Mouse (Mus musculus): ENCODE measurements around the gene Asprv1. TPM values are rescaled to one million over a fixed set of nuclear protein-coding genes. Genes with fewer than 3 reads are reported as not detected.
A peak's percentile ranks its signal among the peaks of the same experiment; 100 is the strongest.

The Asprv1 gene
- total RNA-seq, 4 experiments from 2014 or later, result not detected

DNA sequence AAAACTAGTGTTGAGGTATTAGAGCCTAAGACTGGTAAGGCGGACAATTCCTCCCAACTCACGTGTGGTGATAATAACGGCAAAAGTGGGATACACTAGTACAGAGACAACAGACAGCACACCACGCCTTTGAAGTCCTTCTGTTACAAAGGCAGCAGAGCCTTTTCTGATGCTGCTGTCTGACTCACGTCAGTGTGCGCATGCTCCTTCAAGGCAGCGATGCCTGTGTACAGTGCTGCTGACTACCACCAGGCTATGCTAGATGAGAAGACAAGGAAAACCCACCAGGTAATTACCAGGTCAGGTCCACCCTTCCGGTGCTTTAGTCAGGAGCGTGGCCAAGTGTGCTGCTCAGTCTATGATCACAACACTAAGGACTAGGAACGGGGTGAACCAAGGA, 39.1 kb downstream of the Asprv1 start:
- DNase-seq (ENCODE audit: low spot score), result no peak

GRCm38 (mm10) chr6:86668580-86669239, 40.7 kb downstream of the Asprv1 start, which contains the start of gene Mxd1:
TSS of gene Mxd1 (minus strand) at chr6:86669161.
- DNase-seq (ENCODE audit: low spot score), result no peak

DNA sequence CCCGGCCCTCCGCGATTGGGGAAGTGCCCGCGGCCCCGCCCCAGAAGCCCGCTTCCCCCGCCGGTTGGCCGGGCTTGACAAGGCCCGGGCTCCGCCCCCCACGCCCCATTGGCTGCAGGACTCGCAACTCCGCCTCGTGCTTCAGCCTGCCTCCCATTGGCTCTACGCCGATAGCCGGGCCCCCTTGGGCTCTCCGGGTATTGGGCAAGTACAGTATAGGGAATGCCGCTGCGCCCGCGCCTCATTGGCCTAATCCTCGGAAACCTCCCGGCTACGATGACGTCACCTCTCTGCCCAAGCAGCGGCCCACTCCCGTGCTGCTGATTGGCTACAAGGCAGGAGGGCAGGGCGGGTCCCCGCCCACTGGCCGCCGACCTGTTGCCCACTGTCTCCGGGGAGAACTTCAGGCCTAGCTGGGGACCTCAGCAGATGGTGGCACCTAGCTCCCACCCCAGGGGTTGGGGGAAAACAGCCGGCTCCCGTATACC, 41.3 kb downstream of the Asprv1 start:
- DNase-seq (ENCODE audit: low spot score), result peak; percentile 99

GRCm38 (mm10) chr6:86670873-86671272, 42.9 kb downstream of the Asprv1 start:
- peak; percentile 80 for DNase-seq (ENCODE audit: low spot score)

DNA sequence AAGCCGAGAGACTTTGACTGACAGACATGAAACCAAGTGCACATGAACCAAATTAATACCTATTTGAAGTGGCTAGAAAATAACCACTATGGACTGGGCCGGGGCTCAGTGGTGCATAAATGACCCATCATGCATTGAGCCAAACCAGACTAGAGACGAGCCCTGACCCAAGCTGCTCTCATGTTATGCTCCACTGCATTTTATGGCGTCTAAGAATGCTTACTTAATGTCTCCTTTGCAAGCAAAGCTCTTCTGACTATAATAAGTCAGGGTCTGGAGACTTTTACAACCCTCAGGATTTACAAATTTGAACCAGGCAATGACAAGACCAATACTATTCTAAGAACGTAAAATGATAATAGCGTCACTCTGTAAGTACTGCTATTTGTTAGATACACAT, 50.4 kb downstream of the Asprv1 start:
- DNase-seq (ENCODE audit: low spot score), result no peak

Other genes with a start within 250 kb of the Asprv1 start
- gene Pcyox1, start 231.0 kb upstream of the Asprv1 start, total RNA-seq (2022), result 10 to 100 TPM; 68.7 to 96.5 (median 89.3) TPM
- gene Tia1, start 223.9 kb upstream of the Asprv1 start, total RNA-seq (2022), result 10 to 100 TPM; 16.3 to 20.2 (median 17.6) TPM
- 1 to 10 TPM in 1 of 4 experiments, under 1 TPM in 1, not detected in 2; 0.47 to 3.2 TPM for gene Gm44790, start 201.5 kb upstream of the Asprv1 start, total RNA-seq (2022)
- 10 to 100 TPM in 2 of 4 experiments, 1 to 10 TPM in 2; 9.6 to 11.6 (median 10.0) TPM for gene C87436, start 189.8 kb upstream of the Asprv1 start, total RNA-seq (2022)
- gene Pcbp1, start 101.8 kb upstream of the Asprv1 start, total RNA-seq (2022), result 100 to 1,000 TPM; 157 to 166 (median 162) TPM
- 1 to 10 TPM; 6.1 to 8.7 (median 7.2) TPM for gene Mxd1, start 41.0 kb downstream of the Asprv1 start, total RNA-seq (2022)
- gene Snrnp27, start 56.4 kb downstream of the Asprv1 start, total RNA-seq (2022), result 10 to 100 TPM; 45.1 to 58.5 (median 53.4) TPM
- 1 to 10 TPM; 3.6 to 5.2 (median 4.3) TPM for gene Gmcl1, start 105.2 kb downstream of the Asprv1 start, total RNA-seq (2022)
- 10 to 100 TPM; 29.2 to 41.0 (median 37.3) TPM for gene Anxa4, start 165.4 kb downstream of the Asprv1 start, total RNA-seq (2022)
- gene Aak1, start 221.4 kb downstream of the Asprv1 start, total RNA-seq (2022), result 10 to 100 TPM; 75.9 to 93.5 (median 92.3) TPM

Data from heart, adult 8-10 months (tissue).